Mouse (Mus musculus) midbrain, embryonic 16.5 days (tissue): Measurements from ENCODE around the gene Ppp2r5c. TPM values are rescaled to one million over a fixed set of nuclear protein-coding genes. Genes with fewer than 3 reads are reported as not detected.
A peak's percentile ranks its signal among the peaks of the same experiment; 100 is the strongest.

Experiments
- ATAC-seq: fragments of 200-750 bp; cut with Nextera tagmentation; 2 replicates; pipeline ENCODE4 v1.8.0; 2017; ENCODE audit warnings: moderate TSS enrichment
- H3K27ac ChIP-seq: fragments of 300-500 bp; sonication (generic); 2 replicates; pipeline ENCODE4 v1.5.1; 2014; ENCODE audit warnings: mild to moderate bottlenecking, low read length, mixed read lengths
- H3K27me3 ChIP-seq: fragments of 300-500 bp; sonication (generic); 2 replicates; pipeline ENCODE4 v1.6.1; 2014; ENCODE audit warnings: low read depth, low read length, mixed read lengths; ENCODE audit not compliant: control insufficient read depth, insufficient read depth
- H3K36me3 ChIP-seq: fragments of 300-500 bp; sonication (generic); 2 replicates; pipeline ENCODE4 v1.6.1; 2014; ENCODE audit warnings: mild to moderate bottlenecking, low read length, moderate library complexity, mixed read lengths; ENCODE audit not compliant: control insufficient read depth, insufficient read depth
- H3K4me1 ChIP-seq: fragments of 300-500 bp; sonication (generic); 2 replicates; pipeline ENCODE4 v1.6.1; 2014; ENCODE audit warnings: mild to moderate bottlenecking, low read length, mixed read lengths; ENCODE audit not compliant: control insufficient read depth, insufficient read depth
- H3K4me2 ChIP-seq: fragments of 300-500 bp; sonication (generic); 2 replicates; pipeline ENCODE4 v1.6.1; 2014; ENCODE audit warnings: mild to moderate bottlenecking, low read length, mixed read lengths
- H3K4me3 ChIP-seq: fragments of 300-500 bp; sonication (generic); 2 replicates; pipeline ENCODE4 v1.5.1; 2014; ENCODE audit warnings: low read depth, mild to moderate bottlenecking, low read length, moderate library complexity, mixed read lengths
- H3K9ac ChIP-seq: fragments of 300-500 bp; sonication (generic); 2 replicates; pipeline ENCODE4 v1.6.1; 2014; ENCODE audit warnings: low read depth, low read length, mixed read lengths
- H3K9me3 ChIP-seq: fragments of 300-500 bp; sonication (generic); replicated peaks from 2 replicates; pipeline ENCODE4 v1.6.1; 2014; ENCODE audit warnings: mild to moderate bottlenecking, low read length, mixed read lengths; ENCODE audit not compliant: control insufficient read depth, poor library complexity, severe bottlenecking
- WGBS: fragments of 180-500 bp; shearing (Covaris S2); extraction: QIAGEN DNeasy Blood & Tissue Kit; methylation state at CpG from one replicate; pipeline ENCODE4 v1.1.7; 2014; 5-methylcytosine and 5-hydroxymethylcytosine counted together
- polyA plus RNA-seq: library from polyadenylated mRNA; unstranded; fragments of >200 nt; fragmentation: Nextera tagmentation; extraction: Ambion mirVana; gene quantifications from 2 replicates; pipeline ENCODE4 v1.2.1, GENCODE M21; 2015

Ppp2r5c gene
- polyA plus RNA-seq: 144 and 147 TPM in 2 replicates

DNA sequence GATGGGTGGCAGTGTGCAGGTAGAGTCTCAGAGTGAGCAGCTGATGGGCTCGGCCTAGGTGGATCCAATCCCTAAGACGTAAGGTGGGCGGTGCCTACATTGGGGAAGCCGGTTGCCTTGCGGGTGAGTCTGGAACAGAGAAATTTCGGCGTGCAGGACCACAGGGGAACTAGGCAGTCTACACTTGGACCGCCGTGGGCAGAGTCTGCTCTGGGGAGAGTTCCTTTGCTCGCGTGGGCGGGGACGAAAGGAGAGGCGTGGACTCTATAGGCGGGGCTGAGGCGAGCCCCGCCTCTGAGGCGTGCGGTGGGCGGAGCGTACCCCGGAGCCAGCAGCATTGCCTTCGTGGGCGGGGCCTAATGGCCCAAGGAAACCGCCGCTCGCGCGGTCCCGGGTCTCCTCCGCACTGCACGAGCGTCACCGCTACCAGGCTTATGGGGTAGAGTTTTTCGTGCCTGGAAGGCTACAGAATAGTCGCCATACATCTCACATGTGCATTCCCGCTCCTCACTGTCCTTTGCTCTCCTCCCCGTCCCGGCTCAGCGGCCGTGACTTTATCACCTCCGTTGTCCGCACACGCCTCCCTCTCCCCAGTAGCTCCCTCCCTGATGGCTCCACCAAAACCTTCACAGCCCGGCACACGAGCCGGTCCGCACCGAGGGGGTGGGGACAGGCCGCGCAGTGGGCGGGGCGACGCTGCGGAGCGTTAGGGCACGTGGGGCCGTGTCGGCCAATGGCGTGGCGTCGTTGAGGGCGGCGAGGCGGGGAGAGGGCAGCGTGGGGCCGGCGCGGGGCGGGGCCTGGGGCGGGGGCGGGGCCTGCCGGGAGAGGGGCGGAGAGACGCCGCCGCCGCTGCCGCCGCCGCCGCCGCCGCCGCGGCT lies at the start of gene Ppp2r5c:
Gene Ppp2r5c (plus strand): TSS at position 831 of the 881 bp plus-strand sequence.
- peak within 1 kb of the TSS; percentile 94 for H3K27ac ChIP-seq
- WGBS: under 1% methylated on average over 71 of the region's 86 CpGs
- ATAC-seq: peak; percentile 95
- peak within 1 kb of the TSS; percentile 81 for H3K4me2 ChIP-seq
- no peaks in the 10 kb centered on the region for H3K9me3 ChIP-seq
- peak within 1 kb of the TSS; percentile 90 for H3K9ac ChIP-seq
- no peaks in the 10 kb centered on the region for H3K36me3 ChIP-seq
- no peaks in the 10 kb centered on the region for H3K27me3 ChIP-seq
- peaks cover 19% of the 10 kb centered on the region for H3K4me1 ChIP-seq
- peak within 1 kb of the TSS; percentile 94 for H3K4me3 ChIP-seq

DNA sequence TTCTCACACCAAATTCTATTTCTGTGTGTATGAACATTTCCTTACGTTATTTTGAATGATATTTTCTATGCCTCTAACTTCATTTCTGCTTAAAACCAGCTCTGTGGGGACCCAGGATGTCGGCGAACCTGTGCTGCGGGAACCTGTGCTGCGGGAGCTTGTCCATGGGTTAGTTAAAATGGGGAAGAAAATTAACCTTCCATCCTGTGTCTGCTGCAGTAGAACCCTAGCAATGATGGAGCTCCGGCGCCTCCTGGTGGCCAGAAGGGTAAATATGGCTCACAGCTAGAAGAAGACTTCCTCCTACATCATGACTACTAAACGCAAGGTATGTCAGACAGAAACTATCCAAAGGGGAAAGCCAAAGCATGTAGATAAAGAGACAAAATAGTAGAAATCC lies 48.6 kb upstream of the Ppp2r5c start:
- no peak overlapping the region for H3K4me3 ChIP-seq
- 24% methylated on average over 8 of the region's 8 CpGs for WGBS
- no peaks in the 10 kb centered on the region for H3K9me3 ChIP-seq
- no peaks in the 10 kb centered on the region for H3K27me3 ChIP-seq
- H3K9ac ChIP-seq: no peak overlapping the region
- H3K4me1 ChIP-seq: no peaks in the 10 kb centered on the region
- H3K36me3 ChIP-seq: no peaks in the 10 kb centered on the region
- H3K27ac ChIP-seq: no peak overlapping the region
- ATAC-seq: no peak
- no peak overlapping the region for H3K4me2 ChIP-seq

DNA sequence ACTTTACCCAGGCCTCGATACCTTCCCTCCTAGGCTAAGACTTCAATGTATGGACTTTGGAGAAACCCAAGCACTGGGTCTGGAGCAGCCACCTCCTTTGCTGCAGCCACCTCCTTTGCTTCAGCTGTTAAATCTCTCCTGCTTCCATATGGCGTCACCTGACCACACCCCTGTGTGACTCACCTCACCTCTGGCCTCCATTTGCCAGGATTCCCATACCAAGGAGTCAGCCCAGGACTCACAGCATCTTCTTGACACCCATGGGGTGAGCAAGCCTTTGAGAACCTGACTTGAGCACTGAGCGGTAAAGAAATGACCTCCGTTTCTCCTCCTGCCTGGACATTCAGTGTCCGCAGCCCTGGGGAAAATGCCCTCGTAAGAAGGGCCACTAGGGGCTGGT lies 47.8 kb upstream of the Ppp2r5c start:
- H3K9me3 ChIP-seq: no peaks in the 10 kb centered on the region
- H3K9ac ChIP-seq: no peak overlapping the region
- no peaks in the 10 kb centered on the region for H3K27me3 ChIP-seq
- H3K4me1 ChIP-seq: no peaks in the 10 kb centered on the region
- ATAC-seq: no peak
- no peak overlapping the region for H3K4me3 ChIP-seq
- WGBS: 88% methylated on average over 6 of the region's 6 CpGs
- no peak overlapping the region for H3K27ac ChIP-seq
- no peak overlapping the region for H3K4me2 ChIP-seq
- no peaks in the 10 kb centered on the region for H3K36me3 ChIP-seq

DNA sequence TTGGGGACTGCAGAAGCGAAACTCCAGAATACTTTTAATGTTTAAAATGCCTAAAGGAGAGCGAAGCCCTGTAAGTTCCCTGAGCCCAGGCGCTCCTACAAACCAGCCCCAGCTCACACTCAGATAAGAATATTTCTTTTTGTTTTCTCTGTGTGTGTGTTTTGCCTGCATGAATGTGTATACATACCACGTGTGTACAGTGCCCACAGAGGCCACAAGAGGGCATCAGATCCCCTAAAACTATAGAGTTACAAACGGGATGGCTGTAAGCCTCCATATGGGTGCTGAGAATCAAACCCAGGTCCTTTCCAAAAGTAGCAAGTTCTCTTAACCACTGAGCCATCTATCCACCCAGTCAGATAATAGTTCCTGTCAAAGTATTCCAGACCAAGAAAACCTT lies 46.0 kb upstream of the Ppp2r5c start:
- H3K4me3 ChIP-seq: no peak overlapping the region
- no peak overlapping the region for H3K27ac ChIP-seq
- 92% methylated on average over 5 of the region's 5 CpGs for WGBS
- H3K9ac ChIP-seq: no peak overlapping the region
- H3K27me3 ChIP-seq: no peaks in the 10 kb centered on the region
- H3K36me3 ChIP-seq: no peaks in the 10 kb centered on the region
- H3K4me2 ChIP-seq: no peak overlapping the region
- no peaks in the 10 kb centered on the region for H3K4me1 ChIP-seq
- H3K9me3 ChIP-seq: no peaks in the 10 kb centered on the region
- no peak for ATAC-seq

DNA sequence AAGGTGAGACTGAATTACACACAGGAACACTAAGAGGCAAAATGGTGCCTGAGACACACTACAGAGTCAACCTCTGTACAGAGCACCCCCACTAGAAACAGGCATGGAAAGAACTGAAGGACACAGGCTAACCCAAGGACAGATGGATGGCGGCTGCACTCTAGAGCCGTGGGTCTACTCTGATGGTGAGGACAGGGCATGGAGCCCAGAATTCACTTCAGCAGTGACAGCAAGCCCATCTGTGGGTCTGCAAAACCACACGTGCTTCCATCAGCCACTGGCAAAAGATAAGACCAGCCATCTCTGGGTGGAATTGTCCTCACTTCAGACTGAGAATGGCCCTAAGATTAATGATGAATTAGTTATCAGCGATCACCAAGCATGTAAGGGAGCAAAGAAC lies 45.0 kb upstream of the Ppp2r5c start:
- H3K27me3 ChIP-seq: no peaks in the 10 kb centered on the region
- H3K9ac ChIP-seq: no peak overlapping the region
- no peaks in the 10 kb centered on the region for H3K9me3 ChIP-seq
- no peak overlapping the region for H3K4me2 ChIP-seq
- H3K4me1 ChIP-seq: no peaks in the 10 kb centered on the region
- WGBS: 94% methylated on average over 4 of the region's 4 CpGs
- H3K4me3 ChIP-seq: no peak overlapping the region
- H3K36me3 ChIP-seq: no peaks in the 10 kb centered on the region
- no peak overlapping the region for H3K27ac ChIP-seq
- ATAC-seq: no peak

DNA sequence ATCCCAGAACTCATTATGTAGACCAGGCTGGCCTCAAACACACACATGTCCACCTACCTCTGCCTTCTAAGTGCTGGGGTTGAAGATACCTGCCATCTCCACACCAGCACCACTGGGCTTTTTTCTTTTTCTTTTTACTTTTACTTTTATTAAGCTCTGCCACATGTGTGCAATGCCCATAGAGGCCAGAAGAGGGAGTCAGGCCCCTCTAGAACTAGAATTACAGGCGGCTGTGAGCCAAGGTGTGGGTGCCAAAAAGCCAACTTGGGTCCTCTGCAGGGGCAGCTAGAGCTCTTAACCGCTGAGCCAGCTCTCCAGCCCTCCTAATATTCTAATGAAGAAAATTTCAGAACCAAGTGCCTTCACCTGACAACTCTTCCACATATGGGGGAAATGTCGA lies 30.7 kb upstream of the Ppp2r5c start:
- Histone ChIP-seq H3K9ac (no peak overlapping the region), H3K4me3 (no peak overlapping the region), H3K9me3 (no peaks in the 10 kb centered on the region), H3K4me2 (no peak overlapping the region), H3K27me3 (no peaks in the 10 kb centered on the region), H3K4me1 (peaks cover 4% of the 10 kb centered on the region; the same call in 1 of the 2 replicates), H3K36me3 (no peaks in the 10 kb centered on the region), H3K27ac (no peak overlapping the region)
- no peak for ATAC-seq
- 45% methylated on average over 3 of the region's 3 CpGs for WGBS

DNA sequence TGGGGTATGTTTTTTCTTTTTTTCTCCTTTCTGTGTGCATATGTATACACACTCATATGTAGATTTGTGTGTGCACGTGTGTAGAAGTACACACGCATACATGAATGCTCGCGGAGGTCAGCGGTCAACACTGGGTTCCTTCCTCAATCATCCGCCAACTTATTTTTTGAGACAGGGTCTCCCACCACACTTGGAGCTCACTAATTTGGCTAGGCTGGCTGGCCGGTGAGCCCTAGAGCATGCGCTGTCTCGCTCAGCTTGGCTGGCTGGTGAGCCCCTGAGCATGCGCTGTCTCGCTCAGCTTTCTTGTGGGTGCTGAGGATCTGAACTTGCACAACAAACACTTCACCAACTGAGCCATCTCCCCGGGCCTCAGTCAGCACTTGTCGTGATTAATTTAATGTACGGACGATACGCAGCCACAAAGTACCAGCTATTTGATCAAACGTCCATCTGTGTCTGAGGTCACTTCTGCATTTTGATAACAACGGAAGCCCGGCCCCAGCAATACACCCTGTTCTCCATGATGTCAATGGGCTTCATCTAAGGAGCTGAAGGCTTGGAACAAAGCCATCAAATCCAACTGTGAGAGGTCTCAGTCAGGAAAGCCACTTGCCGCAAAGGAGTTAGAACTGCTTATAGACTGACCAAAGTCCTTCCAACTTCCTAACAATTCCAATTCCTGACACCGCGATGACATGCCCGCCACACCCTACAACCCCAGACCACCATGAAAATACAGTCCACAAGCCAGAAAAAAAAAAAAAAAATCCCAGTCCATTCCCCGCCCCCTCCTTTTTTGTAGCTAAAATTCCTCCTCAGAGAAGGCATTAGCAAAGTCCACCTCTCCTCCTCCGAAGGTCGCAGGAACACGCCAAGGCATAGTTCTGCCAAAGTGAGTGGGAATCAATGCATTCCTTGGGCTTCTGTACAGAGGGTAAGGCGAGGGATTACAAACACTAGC lies 29.6 kb upstream of the Ppp2r5c start:
- peak overlapping the region; percentile 21 for H3K4me2 ChIP-seq
- peak overlapping the region; percentile 26; the same call in 1 of the 2 replicates for H3K9ac ChIP-seq
- no peaks in the 10 kb centered on the region for H3K36me3 ChIP-seq
- no peak overlapping the region for H3K27ac ChIP-seq
- H3K4me1 ChIP-seq: peaks cover 4% of the 10 kb centered on the region; the same call in 1 of the 2 replicates
- ATAC-seq: no peak
- 54% methylated on average over 28 of the region's 28 CpGs for WGBS
- H3K4me3 ChIP-seq: no peak overlapping the region
- no peaks in the 10 kb centered on the region for H3K9me3 ChIP-seq
- no peaks in the 10 kb centered on the region for H3K27me3 ChIP-seq

DNA sequence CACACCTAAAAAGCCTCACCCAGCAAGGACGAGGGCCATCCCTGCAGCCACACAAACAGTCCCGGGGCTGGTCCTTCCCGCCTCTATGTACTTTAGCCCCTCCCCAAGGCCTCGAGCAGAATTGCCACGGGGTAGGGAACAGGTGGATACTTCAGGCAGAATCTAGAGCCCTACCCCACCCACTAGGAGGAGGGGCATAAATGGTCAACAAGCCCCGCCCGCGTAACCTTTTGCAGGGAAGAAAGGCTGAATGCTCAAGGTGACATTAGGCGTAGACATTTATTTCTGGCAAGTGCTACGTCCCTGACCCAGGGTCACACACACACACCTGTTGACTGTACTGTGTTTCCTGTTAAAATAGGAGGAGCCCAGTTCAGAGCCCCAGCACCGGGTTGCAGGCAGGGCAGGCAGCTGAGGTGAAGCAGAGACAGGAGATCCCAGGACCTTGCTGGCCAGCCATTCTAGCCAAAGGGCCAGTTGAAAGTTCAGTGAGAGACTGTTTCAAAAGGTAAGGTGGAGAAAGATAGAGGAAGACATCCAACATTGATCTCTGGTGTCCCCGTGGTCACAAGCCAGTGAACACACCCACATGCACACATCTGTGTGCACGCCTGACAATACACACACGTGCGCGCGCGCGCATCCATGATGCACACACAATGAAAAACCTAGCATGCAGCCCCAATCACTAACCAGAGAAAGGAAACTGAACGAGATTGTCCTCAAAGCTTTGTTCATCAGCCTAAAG lies 28.8 kb upstream of the Ppp2r5c start:
- no peaks in the 10 kb centered on the region for H3K27me3 ChIP-seq
- H3K27ac ChIP-seq: no peak overlapping the region
- no peaks in the 10 kb centered on the region for H3K36me3 ChIP-seq
- H3K9ac ChIP-seq: no peak overlapping the region
- no peak overlapping the region for H3K4me2 ChIP-seq
- 47% methylated on average over 20 of the region's 20 CpGs for WGBS
- no peak overlapping the region for H3K4me3 ChIP-seq
- H3K9me3 ChIP-seq: no peaks in the 10 kb centered on the region
- H3K4me1 ChIP-seq: peaks cover 4% of the 10 kb centered on the region; the same call in 1 of the 2 replicates
- 0 out of 2 replicates have a peak, but pooled peaks have one; percentile 32 for ATAC-seq
